Mouse (Mus musculus) CD4-positive, CD25-positive, alpha-beta regulatory T cell, adult 4 months (primary cell): ENCODE results near the gene Pou2f2. TPM values are rescaled to one million over a fixed set of nuclear protein-coding genes. Genes with fewer than 3 reads are reported as not detected.

ENCODE experiments used
- ATAC-seq: one replicate; pipeline ENCODE4 v1.8.0; 2017
- polyA plus RNA-seq, 2 experiments: library from polyadenylated mRNA; unstranded; fragments of 100-300 nt; shearing (Covaris generic); gene quantifications; one replicate each; pipeline ENCODE4 v1.2.1; 2017

The Pou2f2 gene
- polyA plus RNA-seq, 2 experiments from 2014 or later, result 25.9 to 29.4 TPM

- no peak for ATAC-seq
These were observed 15.6 kb upstream of the Pou2f2 start for GRCm38 (mm10) chr7:25195148-25195547.

DNA sequence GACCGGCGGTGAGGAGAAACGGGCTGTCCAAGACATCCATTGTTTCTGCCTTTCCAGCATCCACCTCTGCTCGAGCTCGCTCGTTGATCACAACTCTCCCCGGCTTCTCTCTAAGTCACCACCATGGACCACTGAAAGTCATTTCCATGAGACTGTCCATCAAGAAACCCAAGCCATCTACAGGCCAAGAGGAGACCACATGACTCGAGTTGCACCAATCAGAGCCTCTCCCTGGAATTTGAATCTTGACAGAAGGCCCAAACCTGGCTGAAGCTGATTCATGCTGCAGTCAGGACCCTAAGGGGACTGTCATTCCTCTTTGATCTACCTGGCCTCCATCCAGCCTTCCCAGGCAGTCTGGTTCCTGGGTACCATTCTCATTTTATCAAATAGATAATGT is 12.6 kb upstream of the Pou2f2 start:
- no peak for ATAC-seq

DNA sequence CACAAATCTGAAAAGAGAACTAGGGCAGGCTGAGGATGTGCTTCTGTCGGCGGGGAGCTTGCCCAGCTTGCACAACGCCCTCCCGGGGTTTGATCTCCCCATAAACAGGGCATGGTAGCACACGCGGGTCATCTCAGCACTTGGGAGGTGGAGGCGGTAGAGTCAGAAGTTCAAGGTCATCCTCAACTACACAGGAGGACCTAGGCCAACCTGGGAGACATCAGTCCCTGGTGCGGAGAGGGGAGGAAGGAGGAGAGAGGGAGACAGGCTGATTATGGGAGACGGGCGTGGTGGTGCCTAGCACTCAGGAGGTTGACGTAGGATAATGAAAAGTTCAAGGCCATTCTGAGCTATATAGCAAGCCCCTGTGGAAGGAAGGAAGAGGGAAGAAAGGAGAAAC is 11.3 kb upstream of the Pou2f2 start:
- ATAC-seq, result no peak

- ATAC-seq, result peak; percentile 73
These were observed 8.4 kb upstream of the Pou2f2 start for GRCm38 (mm10) chr7:25187662-25188650.

GRCm38 (mm10) chr7:25184091-25184490 is 4.6 kb upstream of the Pou2f2 start:
- no peak for ATAC-seq

- peak; percentile 12 for ATAC-seq
These were observed 2.3 kb upstream of the Pou2f2 start for GRCm38 (mm10) chr7:25181814-25182213.

DNA sequence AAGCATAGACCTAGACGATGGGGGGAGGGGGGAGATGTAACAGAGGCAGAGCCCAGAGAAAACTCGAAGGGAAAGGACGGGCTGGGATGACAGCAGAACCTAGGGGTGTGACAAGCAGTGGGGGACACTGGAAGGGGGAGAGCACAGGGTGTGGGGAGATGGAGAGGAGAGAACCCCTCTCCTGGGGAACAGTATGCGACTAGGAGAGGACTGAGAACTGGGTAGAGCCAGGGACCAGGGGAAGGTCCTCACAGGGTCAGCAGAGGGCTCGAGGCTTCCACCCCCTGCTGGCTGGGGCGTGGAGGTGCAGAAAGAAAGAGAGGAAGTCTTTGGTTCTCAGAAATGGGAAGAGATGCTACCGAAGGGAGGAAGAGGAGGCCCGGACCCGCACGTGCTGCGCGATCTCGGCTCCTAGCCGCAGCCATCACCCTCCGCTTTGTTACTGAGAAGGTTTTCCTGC is 1.8 kb upstream of the Pou2f2 start:
- peak; percentile 46 for ATAC-seq

- peak; percentile 27 for ATAC-seq
These were observed 986 bp upstream of the Pou2f2 start for GRCm38 (mm10) chr7:25180512-25180911.

DNA sequence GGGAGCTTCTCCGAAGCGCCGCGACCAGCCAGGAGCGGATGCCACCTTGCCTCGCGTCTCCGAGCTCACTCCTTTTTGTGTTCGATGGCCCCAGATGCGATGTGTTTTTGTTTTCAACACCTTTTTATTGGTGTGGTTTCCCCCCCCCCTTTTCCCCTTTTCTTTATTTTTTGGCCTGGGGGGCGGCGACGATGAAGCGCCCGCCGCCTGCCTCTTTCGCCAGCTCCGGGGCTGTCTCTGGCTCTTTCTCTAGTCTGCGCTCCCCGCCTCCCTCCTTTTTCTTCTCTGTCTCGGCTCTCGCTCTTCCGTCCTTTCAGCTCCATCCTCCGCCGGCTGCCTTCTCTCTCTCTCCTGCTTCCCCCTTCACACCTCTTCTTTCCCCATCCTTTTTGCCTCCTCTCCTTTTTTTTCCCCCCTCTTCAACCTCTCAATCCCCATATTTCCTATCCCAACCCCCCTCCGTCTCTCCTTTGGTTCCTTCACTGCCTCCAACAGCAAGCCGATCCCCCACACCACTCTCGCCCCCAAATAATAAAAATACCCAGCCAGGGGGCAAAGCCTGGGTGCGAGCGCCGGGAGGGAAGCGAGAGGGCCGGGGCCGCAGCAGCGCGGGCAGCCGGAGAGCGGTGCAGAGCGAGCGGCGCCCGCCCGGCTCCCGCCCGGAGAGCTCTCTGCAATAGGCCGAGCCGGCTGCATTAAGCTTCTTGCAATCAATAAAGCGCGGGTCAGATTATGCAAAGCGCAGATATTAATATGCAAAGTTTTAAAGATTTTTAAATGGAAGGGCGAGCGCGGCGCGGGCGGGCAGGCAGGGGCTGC is 530 bp downstream of the Pou2f2 start:
- peak; percentile 17 for ATAC-seq

- no peak for ATAC-seq
These were observed 1.2 kb downstream of the Pou2f2 start for GRCm38 (mm10) chr7:25178317-25178716.

GRCm38 (mm10) chr7:25174343-25174742 is 5.2 kb downstream of the Pou2f2 start:
- ATAC-seq, result no peak

GRCm38 (mm10) chr7:25172669-25173068 is 6.9 kb downstream of the Pou2f2 start:
- ATAC-seq, result no peak

DNA sequence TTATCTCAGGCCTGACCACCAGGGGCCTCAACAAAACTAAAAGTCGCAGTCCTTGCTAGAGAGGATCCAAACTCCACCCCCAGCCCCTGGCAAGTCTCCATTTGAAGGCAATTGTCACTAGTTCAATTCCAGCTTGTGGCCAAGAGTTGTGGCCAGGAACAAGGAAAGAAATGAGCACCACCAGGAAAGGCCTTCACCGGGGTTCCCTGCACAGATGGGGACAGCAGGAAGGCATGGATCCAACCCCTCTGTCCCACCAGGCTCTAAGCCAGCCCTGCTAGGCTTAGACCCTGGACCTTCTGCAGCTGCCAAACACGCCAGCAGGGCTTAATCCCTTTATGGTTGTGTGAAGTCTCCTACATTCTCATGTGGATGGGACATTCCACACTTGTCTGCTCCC is 8.9 kb downstream of the Pou2f2 start:
- ATAC-seq, result no peak

DNA sequence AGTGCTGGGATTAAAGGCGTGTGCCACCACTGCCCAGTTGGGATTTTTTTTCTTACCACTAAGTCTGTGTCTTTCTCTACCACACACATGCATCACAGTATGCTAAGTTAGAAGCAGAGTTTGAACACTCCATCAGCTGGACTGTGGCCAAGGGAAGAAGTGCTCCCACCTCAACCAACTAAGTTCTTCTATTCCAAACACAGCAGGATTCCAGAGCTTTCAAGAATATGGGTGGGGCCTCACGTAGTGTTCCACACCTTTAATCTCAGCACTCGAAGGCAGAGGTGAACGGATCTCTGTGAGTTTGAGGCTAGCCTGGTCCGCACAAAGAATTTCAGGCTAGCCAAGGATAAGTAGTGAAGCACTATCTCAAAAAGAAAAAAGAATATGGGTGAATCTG is 13.4 kb downstream of the Pou2f2 start:
- ATAC-seq, result no peak

GRCm38 (mm10) chr7:25156158-25156648 is 23.3 kb downstream of the Pou2f2 start:
- no peak for ATAC-seq

DNA sequence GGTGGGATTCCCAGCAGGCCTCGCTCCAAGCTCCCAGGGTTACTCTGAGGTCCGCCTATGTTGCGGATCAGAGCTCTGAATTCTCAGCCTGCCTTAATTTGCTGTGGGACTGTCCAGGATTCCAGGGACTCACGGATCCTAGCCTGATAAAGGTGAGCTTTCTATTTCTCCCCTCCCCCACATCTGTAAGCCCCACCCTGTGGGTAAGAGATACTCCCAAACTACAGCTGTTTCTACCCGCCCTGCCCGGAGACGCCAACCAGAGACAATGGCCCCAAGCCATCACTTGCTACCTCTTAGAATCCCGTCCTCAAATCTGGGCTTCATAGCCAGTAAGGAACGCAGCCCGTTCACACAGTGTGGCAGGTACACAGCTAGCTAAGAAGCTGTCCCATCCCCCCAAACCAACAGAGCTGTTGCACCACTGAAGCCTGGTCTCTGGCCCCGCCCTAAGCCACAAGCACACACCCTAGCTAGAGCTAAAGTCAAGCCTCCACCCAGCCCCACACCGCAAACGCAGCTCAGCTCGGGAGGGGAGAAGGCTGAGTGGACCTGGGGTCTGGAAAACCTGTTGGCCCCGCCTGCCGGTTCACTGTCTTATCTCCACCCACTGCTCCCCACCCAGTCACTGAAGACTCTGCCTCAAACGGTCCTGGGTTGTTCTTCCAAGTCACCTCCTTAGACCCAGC is 23.9 kb downstream of the Pou2f2 start:
- ATAC-seq, result peak; percentile 97

DNA sequence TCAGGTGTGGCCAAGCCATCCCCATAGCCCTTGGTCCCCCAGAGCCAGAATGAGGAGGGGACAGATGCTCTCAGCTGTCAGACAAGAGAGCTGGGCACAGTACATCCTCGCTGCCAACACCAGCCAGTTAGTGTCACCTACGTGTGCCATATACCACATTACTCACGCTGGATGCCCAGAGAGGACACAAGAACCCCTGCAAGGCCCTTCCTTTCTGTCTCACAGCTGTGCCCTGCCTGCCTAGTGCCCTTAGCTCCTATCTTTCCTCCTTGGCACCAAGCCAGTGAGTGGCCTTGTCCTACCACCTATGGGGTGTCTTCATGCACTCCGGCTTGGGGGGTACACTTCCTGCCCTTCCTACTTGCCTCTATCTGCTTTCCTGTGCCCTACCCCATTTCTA is 24.9 kb downstream of the Pou2f2 start:
- no peak for ATAC-seq

DNA sequence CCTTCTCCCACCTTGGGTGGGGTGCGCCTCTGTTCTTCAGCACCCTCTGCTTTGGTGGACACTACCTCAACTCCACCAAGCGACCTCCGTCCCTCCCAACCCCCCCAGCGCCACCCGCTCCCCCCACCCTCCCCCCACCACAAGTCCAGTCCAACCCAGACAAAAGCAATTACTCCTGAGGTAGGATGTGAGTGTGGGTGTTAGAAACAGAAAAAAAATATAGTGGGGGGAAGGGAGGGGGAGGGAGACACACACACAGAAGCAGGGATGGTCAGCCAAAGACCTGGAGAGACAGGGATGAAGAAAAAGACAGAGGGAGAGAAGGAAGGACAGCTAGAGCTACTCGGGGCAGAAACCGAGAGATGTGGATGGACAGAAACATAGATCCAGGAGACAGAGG is 25.7 kb downstream of the Pou2f2 start:
- ATAC-seq, result no peak

GRCm38 (mm10) chr7:25151916-25152556 is 27.5 kb downstream of the Pou2f2 start:
- ATAC-seq, result no peak

DNA sequence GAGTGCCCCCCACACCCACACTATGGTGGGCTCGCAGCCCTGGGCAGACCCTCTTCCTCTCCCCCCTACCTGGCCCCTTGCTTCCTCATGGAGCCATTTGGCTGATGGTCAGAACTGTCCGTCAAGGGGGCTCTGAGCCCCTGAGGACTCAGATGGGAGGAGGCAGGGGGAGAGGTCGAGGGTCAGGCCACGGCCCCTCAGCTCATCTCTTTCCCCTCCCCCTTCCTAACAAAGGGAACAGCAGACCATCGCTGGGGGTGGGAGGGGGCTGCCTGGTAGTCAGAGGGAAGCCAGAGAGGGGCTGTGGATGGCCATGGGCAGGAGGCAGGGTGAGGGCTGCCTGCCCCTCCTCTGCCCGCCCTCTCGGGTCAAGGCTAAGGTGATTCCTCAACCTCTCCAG is 28.5 kb downstream of the Pou2f2 start:
- ATAC-seq, result no peak

DNA sequence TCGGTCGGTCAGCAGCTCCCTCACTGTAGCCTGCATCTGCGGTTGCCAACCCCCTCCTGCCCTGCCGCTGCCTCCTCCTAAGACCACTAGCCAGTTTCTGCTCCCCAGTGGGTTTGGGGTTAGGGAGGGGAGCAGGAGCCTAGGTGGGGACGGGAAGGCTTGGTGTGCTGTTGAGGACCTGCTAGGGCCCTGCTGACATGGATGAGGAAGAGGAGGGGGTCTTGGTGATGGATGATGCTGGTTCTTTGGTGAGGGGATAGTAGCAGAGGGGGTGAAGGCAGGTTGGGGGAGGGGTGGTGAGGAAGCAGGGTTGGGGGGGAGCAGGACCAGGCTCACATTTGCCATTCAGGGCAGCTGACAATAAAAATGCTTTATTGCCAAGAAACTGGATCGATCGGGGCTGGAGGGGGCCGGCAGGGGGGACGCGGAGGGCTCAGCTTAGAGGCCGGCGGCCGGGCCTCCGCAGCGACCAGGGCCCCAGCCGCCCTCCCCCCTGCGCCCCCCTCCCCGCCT is 29.3 kb downstream of the Pou2f2 start:
- no peak for ATAC-seq

DNA sequence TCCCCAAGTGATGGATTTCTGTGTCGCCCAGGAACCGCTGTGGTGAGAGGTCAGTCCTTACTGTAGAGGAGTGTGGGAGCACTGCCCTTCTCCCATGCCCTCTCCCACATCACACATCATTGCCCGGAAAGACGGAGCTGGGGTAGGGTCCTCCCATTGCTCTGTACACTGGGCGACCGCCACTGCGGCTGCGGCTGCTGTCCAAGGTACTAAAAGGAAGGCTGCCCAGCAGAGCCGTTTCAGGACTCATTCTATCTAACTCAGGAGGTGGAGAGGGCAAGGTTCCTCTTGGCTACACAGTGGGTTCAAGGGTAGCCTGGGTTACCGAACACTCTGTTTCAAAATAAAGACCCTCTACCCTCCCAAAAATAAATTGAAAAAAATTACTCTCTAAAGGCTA is 33.6 kb downstream of the Pou2f2 start:
- no peak for ATAC-seq
